Mouse (Mus musculus) hindbrain, embryonic 11.5 days (tissue): ENCODE measurements at regions not wholly inside any gene's neighbourhood (a gene's known extent, or its start where the extent isn't known, plus 50 kb on each side); places are given as distances from the start of the nearest gene placed in this dataset.

Source experiments
- ATAC-seq: fragments of 200-750 bp; cut with Nextera tagmentation; 2 replicates; pipeline ENCODE4 v1.8.0; 2017; ENCODE audit warnings: mild to moderate bottlenecking, moderate TSS enrichment, moderate library complexity; ENCODE audit not compliant: low FRiP score
- DNase-seq: peaks from one replicate; pipeline ENCODE4 v3.0.0-alpha.2; 2015; ENCODE audit warnings: low spot score
- H3K27ac ChIP-seq: fragments of 300-500 bp; sonication (generic); 2 replicates; pipeline ENCODE4 v1.5.1; 2014; ENCODE audit warnings: mild to moderate bottlenecking, low read depth, low read length
- H3K27me3 ChIP-seq: fragments of 300-500 bp; sonication (generic); 2 replicates; pipeline ENCODE4 v1.6.1; 2014; ENCODE audit warnings: mild to moderate bottlenecking, low read length, moderate library complexity, mixed read lengths; ENCODE audit not compliant: control insufficient read depth, insufficient read depth
- H3K36me3 ChIP-seq: fragments of 300-500 bp; sonication (generic); 2 replicates; pipeline ENCODE4 v1.6.1; 2014; ENCODE audit warnings: mild to moderate bottlenecking, low read length, moderate library complexity, mixed read lengths; ENCODE audit not compliant: control insufficient read depth, insufficient read depth
- H3K4me1 ChIP-seq: fragments of 300-500 bp; sonication (generic); replicated peaks from 2 replicates; pipeline ENCODE4 v1.6.1; 2014; ENCODE audit warnings: low read length, mixed read lengths; ENCODE audit not compliant: control insufficient read depth, insufficient read depth
- H3K4me2 ChIP-seq: fragments of 300-500 bp; sonication (generic); replicated peaks from 2 replicates; pipeline ENCODE4 v1.6.1; 2014; ENCODE audit warnings: mild to moderate bottlenecking, low read depth, low read length
- H3K4me3 ChIP-seq: fragments of 300-500 bp; sonication (generic); 2 replicates; pipeline ENCODE4 v1.5.1; 2014; ENCODE audit warnings: low read depth, low read length
- H3K9ac ChIP-seq: fragments of 300-500 bp; sonication (generic); 2 replicates; pipeline ENCODE4 v1.6.1; 2014; ENCODE audit warnings: low read depth, low read length
- H3K9me3 ChIP-seq: fragments of 300-500 bp; sonication (generic); 2 replicates; pipeline ENCODE4 v1.6.1; 2016; ENCODE audit warnings: low read length; ENCODE audit not compliant: control insufficient read depth
- WGBS: fragments of 180-500 bp; shearing (Covaris S2); extraction: QIAGEN DNeasy Blood & Tissue Kit; methylation state at CpG from one replicate; pipeline ENCODE4 v1.1.7; 2014; 5-methylcytosine and 5-hydroxymethylcytosine counted together

DNA sequence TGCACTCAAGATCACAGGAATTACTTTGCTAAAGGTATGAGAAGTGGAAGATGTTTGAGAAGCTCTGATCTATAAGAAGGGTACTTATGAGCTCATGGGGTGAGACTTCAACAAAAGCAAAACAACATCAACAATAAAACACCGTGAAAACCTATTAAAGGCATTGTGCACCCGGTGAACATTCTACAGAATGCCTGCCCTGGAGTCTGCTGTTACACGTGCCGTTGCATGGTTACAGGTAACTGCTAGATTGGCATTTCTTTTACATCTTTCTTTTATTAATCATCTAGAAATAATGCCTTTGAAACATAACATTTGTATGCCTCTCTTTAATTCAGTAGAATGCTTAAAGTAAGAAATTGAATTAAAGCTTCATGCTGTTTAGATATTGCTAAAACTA is 661.0 kb downstream of the Pcdh18 start:
- Histone ChIP-seq H3K4me1 (no peaks in the 10 kb centered on the region), H3K9me3 (no peaks in the 10 kb centered on the region), H3K27me3 (no peaks in the 10 kb centered on the region), H3K4me2 (no peak overlapping the region), H3K4me3 (no peak overlapping the region), H3K27ac (no peak overlapping the region), H3K36me3 (no peaks in the 10 kb centered on the region), H3K9ac (no peak overlapping the region)
- DNase-seq (no peak), ATAC-seq (no peak)
- 58% methylated on average over 4 of the region's 4 CpGs for WGBS

GRCm38 (mm10) chr3:49093818-49094680 is 663.1 kb downstream of the Pcdh18 start:
- no peaks in the 10 kb centered on the region for H3K27me3 ChIP-seq
- H3K27ac ChIP-seq = no peak overlapping the region
- H3K9ac ChIP-seq = no peak overlapping the region
- no peak overlapping the region for H3K4me3 ChIP-seq
- H3K4me2 ChIP-seq = no peak overlapping the region
- no peaks in the 10 kb centered on the region for H3K4me1 ChIP-seq
- ATAC-seq (peak; percentile 82), DNase-seq (peak; percentile 77)
- H3K9me3 ChIP-seq = no peaks in the 10 kb centered on the region
- whole genome bisulfite sequencing = 38% methylated on average over 11 of the region's 11 CpGs
- no peaks in the 10 kb centered on the region for H3K36me3 ChIP-seq

GRCm38 (mm10) chr3:49068801-49069200 is 688.3 kb downstream of the Pcdh18 start:
- H3K27me3 ChIP-seq = no peaks in the 10 kb centered on the region

DNA sequence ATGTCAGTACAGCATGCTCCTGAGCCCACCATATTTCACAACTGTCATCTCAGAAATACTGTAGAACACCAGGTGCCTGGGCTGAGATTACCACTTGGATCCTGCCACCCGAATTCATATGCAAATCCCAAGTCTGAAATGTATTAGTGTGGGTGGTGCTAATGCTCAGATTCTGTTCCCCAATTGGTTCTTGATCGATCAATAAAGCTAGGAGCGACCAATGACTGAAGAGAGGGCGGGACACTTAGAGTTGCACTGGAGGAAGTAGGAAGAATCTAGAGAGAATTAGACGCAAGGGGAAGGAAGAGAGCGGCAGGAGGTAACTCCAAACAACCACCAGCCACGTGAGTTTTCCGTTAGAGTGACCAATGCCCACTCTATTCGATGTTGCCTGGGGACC is 695.0 kb downstream of the Pcdh18 start:
- ATAC-seq = no peak
- no peaks in the 10 kb centered on the region for H3K4me1 ChIP-seq
- no peaks in the 10 kb centered on the region for H3K27me3 ChIP-seq
- DNase-seq = no peak
- H3K36me3 ChIP-seq = no peaks in the 10 kb centered on the region
- no peak overlapping the region for H3K9ac ChIP-seq
- H3K27ac ChIP-seq = no peak overlapping the region
- 80% methylated on average over 9 of the region's 9 CpGs for WGBS
- H3K4me3 ChIP-seq = no peak overlapping the region
- no peak overlapping the region for H3K4me2 ChIP-seq
- no peaks in the 10 kb centered on the region for H3K9me3 ChIP-seq

More at GRCm38 (mm10) chr3:49068801-49069200, 688.3 kb downstream of the Pcdh18 start:
- Histone ChIP-seq H3K9me3 (no peaks in the 10 kb centered on the region), H3K9ac (no peak overlapping the region), H3K4me1 (no peaks in the 10 kb centered on the region), H3K4me3 (no peak overlapping the region), H3K27ac (no peak overlapping the region), H3K36me3 (no peaks in the 10 kb centered on the region), H3K4me2 (no peak overlapping the region)
- ATAC-seq (no peak), DNase-seq (no peak)

DNA sequence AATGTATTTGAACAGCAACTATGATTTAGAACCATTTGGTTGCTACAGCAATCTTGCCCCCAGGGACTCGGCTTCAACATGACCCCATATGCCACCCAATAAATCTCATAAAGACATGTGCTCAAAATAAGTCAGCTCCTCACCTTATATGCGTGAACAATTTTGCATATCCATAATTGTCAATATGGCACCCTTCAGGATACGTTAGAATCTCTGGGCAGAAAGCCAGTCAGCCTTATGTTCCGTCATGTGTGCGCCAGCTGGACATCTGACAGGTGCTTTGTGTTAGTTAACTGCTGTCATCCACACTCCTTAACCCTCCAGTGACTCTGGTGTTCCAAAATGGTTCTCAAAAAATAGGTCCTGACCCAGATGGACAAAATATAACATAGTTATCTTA is 724.1 kb downstream of the Pcdh18 start:
- WGBS = 62% methylated on average over 5 of the region's 5 CpGs
- peak; percentile 78 for ATAC-seq
- DNase-seq = peak; percentile 40

DNA sequence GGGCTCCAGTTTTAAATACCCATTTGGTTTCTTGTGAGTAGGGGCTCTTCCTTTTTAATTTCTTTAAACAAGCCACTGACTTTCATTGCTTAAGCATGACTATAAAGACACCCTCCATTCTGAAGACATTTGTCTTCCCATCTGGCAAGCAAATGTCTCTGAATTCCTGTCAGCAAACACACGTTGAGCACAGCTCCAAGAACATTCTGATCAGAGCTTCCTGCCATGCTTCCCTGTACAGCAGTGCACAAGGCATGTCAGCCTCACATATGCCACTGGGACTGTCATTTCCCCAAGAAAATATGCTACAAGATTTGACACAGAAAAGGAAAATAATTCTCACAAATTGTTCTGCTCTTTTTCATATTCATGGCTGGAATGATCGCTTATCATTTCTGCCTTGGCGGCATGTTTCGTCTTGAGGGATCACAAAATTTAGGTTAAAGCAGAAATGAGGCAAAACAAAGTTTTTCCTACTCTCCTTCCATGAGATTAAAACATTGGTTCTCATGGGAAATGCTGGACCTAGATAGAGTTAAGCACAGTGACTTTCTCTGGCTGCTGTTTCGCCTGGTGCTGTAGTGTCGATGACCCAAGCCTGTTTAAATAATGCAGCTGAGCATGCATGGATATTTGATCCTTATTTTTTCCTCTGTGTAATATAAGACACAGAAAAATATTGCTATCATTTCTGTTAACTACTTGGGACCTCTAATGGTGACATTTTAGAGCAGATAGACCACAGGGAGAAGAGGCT is 747.7 kb downstream of the Pcdh18 start:
- H3K9me3 ChIP-seq = no peaks in the 10 kb centered on the region
- H3K9ac ChIP-seq = no peak overlapping the region
- no peaks in the 10 kb centered on the region for H3K4me1 ChIP-seq
- no peak overlapping the region for H3K27ac ChIP-seq
- DNase-seq (no peak), ATAC-seq (no peak)
- no peak overlapping the region for H3K4me3 ChIP-seq
- no peak overlapping the region for H3K4me2 ChIP-seq
- 78% methylated on average over 6 of the region's 6 CpGs for WGBS
- H3K36me3 ChIP-seq = no peaks in the 10 kb centered on the region
- no peaks in the 10 kb centered on the region for H3K27me3 ChIP-seq

More for the DNA sequence above, 724.1 kb downstream of the Pcdh18 start:
- Histone ChIP-seq H3K27me3 (no peaks in the 10 kb centered on the region), H3K36me3 (no peaks in the 10 kb centered on the region), H3K9ac (no peak overlapping the region), H3K27ac (no peak overlapping the region), H3K4me2 (no peak overlapping the region), H3K4me1 (no peaks in the 10 kb centered on the region), H3K4me3 (no peak overlapping the region), H3K9me3 (no peaks in the 10 kb centered on the region)
